Mouse (Mus musculus): ENCODE results near the gene Cabp4. TPM values are rescaled to one million over a fixed set of nuclear protein-coding genes. Genes with fewer than 3 reads are reported as not detected.
A peak's percentile ranks its signal among the peaks of the same experiment; 100 is the strongest.
"Not testable (repeated sequence)": the region's sequence is repeated elsewhere in the genome, so short reads cannot be mapped to it uniquely, and the experiment has no call there.

The Cabp4 gene
- total RNA-seq, 1 experiment from 2014 or later = not detected

GRCm38 (mm10) chr19:4131075-4131474 lies 12.8 kb downstream of the Cabp4 start:
- ATAC-seq (replicated peaks; ENCODE audit: insufficient number of reproducible peaks, low FRiP score, low TSS enrichment, poor library complexity, severe bottlenecking) = no peak

- ATAC-seq (replicated peaks; ENCODE audit: insufficient number of reproducible peaks, low FRiP score, low TSS enrichment, poor library complexity, severe bottlenecking) = no peak
Measured at GRCm38 (mm10) chr19:4130106-4130505, 13.7 kb downstream of the Cabp4 start.

GRCm38 (mm10) chr19:4129462-4129861 lies 14.4 kb downstream of the Cabp4 start:
- ATAC-seq (replicated peaks; ENCODE audit: insufficient number of reproducible peaks, low FRiP score, low TSS enrichment, poor library complexity, severe bottlenecking) = no peak

- no peak for ATAC-seq (replicated peaks; ENCODE audit: insufficient number of reproducible peaks, low FRiP score, low TSS enrichment, poor library complexity, severe bottlenecking)
Measured at GRCm38 (mm10) chr19:4126759-4127495, 16.9 kb downstream of the Cabp4 start.

GRCm38 (mm10) chr19:4125741-4126696 lies 17.8 kb downstream of the Cabp4 start, which contains the start of gene Aip:
TSS of gene Aip (minus strand) at chr19:4125858.
- peak; percentile 74 for ATAC-seq (replicated peaks; ENCODE audit: insufficient number of reproducible peaks, low FRiP score, low TSS enrichment, poor library complexity, severe bottlenecking)

- ATAC-seq (replicated peaks; ENCODE audit: insufficient number of reproducible peaks, low FRiP score, low TSS enrichment, poor library complexity, severe bottlenecking) = not testable (repeated sequence)
Measured at GRCm38 (mm10) chr19:4125268-4125667, 18.6 kb downstream of the Cabp4 start.

GRCm38 (mm10) chr19:4124432-4124831 lies 19.4 kb downstream of the Cabp4 start:
- no peak for ATAC-seq (replicated peaks; ENCODE audit: insufficient number of reproducible peaks, low FRiP score, low TSS enrichment, poor library complexity, severe bottlenecking)

- 0 out of 2 replicates have a peak, but pooled peaks have one; percentile 13 for ATAC-seq (replicated peaks; ENCODE audit: insufficient number of reproducible peaks, low FRiP score, low TSS enrichment, poor library complexity, severe bottlenecking)
Measured at GRCm38 (mm10) chr19:4122411-4123370, 21.1 kb downstream of the Cabp4 start.

GRCm38 (mm10) chr19:4121896-4122295 lies 21.9 kb downstream of the Cabp4 start:
- 0 out of 2 replicates have a peak, but pooled peaks have one; percentile 7 for ATAC-seq (replicated peaks; ENCODE audit: insufficient number of reproducible peaks, low FRiP score, low TSS enrichment, poor library complexity, severe bottlenecking)

- peak; percentile 65 for ATAC-seq (replicated peaks; ENCODE audit: insufficient number of reproducible peaks, low FRiP score, low TSS enrichment, poor library complexity, severe bottlenecking)
Measured at GRCm38 (mm10) chr19:4121097-4121805, 22.6 kb downstream of the Cabp4 start.

- ATAC-seq (replicated peaks; ENCODE audit: insufficient number of reproducible peaks, low FRiP score, low TSS enrichment, poor library complexity, severe bottlenecking) = no peak
Measured at GRCm38 (mm10) chr19:4120496-4120895, 23.3 kb downstream of the Cabp4 start.

GRCm38 (mm10) chr19:4119716-4120487 lies 23.9 kb downstream of the Cabp4 start:
- ATAC-seq (replicated peaks; ENCODE audit: insufficient number of reproducible peaks, low FRiP score, low TSS enrichment, poor library complexity, severe bottlenecking) = no peak

- ATAC-seq (replicated peaks; ENCODE audit: insufficient number of reproducible peaks, low FRiP score, low TSS enrichment, poor library complexity, severe bottlenecking) = no peak
Measured at GRCm38 (mm10) chr19:4118350-4118749, 25.5 kb downstream of the Cabp4 start.

- no peak for ATAC-seq (replicated peaks; ENCODE audit: insufficient number of reproducible peaks, low FRiP score, low TSS enrichment, poor library complexity, severe bottlenecking)
Measured at GRCm38 (mm10) chr19:4117006-4117405, 26.8 kb downstream of the Cabp4 start.

- ATAC-seq (replicated peaks; ENCODE audit: insufficient number of reproducible peaks, low FRiP score, low TSS enrichment, poor library complexity, severe bottlenecking) = no peak
Measured at GRCm38 (mm10) chr19:4115816-4116215, 28.0 kb downstream of the Cabp4 start.

- ATAC-seq (replicated peaks; ENCODE audit: insufficient number of reproducible peaks, low FRiP score, low TSS enrichment, poor library complexity, severe bottlenecking) = no peak
Measured at GRCm38 (mm10) chr19:4115144-4115543, 28.7 kb downstream of the Cabp4 start.

GRCm38 (mm10) chr19:4114551-4114950 lies 29.3 kb downstream of the Cabp4 start:
- no peak for ATAC-seq (replicated peaks; ENCODE audit: insufficient number of reproducible peaks, low FRiP score, low TSS enrichment, poor library complexity, severe bottlenecking)
